Mouse (Mus musculus): Measurements from ENCODE around the gene Stub1. TPM values are rescaled to one million over a fixed set of nuclear protein-coding genes. Genes with fewer than 3 reads are reported as not detected.
A peak's percentile ranks its signal among the peaks of the same experiment; 100 is the strongest.
"Not testable (repeated sequence)": the region's sequence is repeated elsewhere in the genome, so short reads cannot be mapped to it uniquely, and the experiment has no call there.

Gene Stub1
- polyA plus RNA-seq, 1 experiment from 2014 or later = 290 TPM

DNA sequence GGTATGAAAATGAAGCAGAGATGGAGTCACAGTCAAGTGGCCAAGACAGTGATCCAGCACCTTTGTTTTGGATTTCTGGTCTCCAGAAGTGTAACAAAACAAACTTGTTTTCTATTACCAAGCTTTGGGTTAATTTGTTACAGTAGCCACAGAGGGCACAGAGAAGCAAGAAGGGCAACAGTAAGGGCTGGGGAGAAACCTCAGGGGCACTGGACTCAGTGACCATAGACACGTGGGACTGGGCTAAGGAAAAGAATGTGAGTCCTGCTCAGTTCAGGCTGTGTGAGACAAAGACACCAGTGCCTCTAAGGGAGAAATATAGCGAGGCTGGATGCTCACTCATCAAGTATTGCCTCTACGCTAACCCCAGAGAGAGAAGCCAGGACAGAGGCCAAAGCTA lies 39.5 kb upstream of the Stub1 start:
- Histone ChIP-seq H3K4me3 (ENCODE audit: low read depth, low read length) (no peak overlapping the region), H3K27me3 (ENCODE audit: control insufficient read depth, insufficient read depth, low read length) (0 out of 2 replicates have a peak, but pooled peaks cover 2% of the 10 kb centered on the region), H3K4me1 (replicated peaks; ENCODE audit: control insufficient read depth, insufficient read depth, low read length) (peaks cover 10% of the 10 kb centered on the region), H3K9ac (ENCODE audit: low read depth, low read length) (no peak overlapping the region), H3K27ac (ENCODE audit: low read depth, low read length) (no peak overlapping the region), H3K36me3 (ENCODE audit: control insufficient read depth, insufficient read depth, low read length) (no peaks in the 10 kb centered on the region), H3K9me3 (ENCODE audit: control insufficient read depth, low read length) (no peaks in the 10 kb centered on the region), H3K4me2 (replicated peaks; ENCODE audit: low read depth, low read length) (no peak overlapping the region)
- ATAC-seq (ENCODE audit: low FRiP score) (no peak), DNase-seq (ENCODE audit: low spot score) (no peak)
- WGBS = 77% methylated on average over 3 of the region's 3 CpGs

DNA sequence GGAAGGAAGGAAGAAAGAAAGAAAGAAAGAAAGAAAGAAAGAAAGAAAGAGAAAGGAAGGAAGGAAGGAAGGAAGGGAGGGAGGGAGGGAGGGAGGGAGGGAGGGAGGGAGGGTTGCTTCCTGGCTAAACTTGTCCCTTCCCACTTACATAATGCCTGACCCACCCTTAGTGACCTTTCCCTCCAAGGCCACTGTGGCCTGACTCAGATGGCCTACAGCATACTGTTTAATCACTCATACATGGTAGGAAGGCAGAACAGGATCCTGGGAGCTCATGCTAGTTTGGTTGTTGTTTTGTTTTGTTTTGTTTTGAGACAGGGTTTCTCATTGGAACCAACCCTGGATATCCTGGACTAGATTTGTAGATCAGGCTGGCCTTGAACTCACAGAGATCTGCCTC lies 38.4 kb upstream of the Stub1 start:
- not testable (repeated sequence) for ATAC-seq (ENCODE audit: low FRiP score); H3K27ac ChIP-seq (ENCODE audit: low read depth, low read length); DNase-seq (ENCODE audit: low spot score); H3K4me3 ChIP-seq (ENCODE audit: low read depth, low read length); H3K36me3 ChIP-seq (ENCODE audit: control insufficient read depth, insufficient read depth, low read length); H3K4me2 ChIP-seq (replicated peaks; ENCODE audit: low read depth, low read length); H3K9me3 ChIP-seq (ENCODE audit: control insufficient read depth, low read length); H3K9ac ChIP-seq (ENCODE audit: low read depth, low read length); H3K27me3 ChIP-seq (ENCODE audit: control insufficient read depth, insufficient read depth, low read length)
- H3K4me1 ChIP-seq (replicated peaks; ENCODE audit: control insufficient read depth, insufficient read depth, low read length) = peaks cover 12% of the 10 kb centered on the region

DNA sequence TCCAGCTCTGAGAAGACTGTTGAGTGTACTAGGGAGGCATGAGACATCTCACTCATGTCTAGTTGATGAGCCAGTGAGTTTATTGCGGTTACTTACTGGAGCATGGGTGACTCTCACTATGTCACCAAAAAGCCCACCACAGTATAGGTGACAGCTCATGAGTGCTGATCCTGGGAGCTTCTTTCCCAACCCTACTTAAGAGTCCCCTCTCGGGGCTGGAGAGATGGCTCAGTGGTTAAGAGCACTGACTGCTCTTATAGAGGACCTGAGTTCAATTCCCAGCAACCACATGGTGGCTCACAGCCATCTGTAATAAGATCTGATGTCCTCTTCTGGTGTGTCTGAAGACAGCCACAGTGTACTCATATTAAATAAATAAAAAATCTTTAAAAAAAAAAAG lies 36.8 kb upstream of the Stub1 start:
- no peak for DNase-seq (ENCODE audit: low spot score)
- H3K9ac ChIP-seq (ENCODE audit: low read depth, low read length) = no peak overlapping the region
- H3K36me3 ChIP-seq (ENCODE audit: control insufficient read depth, insufficient read depth, low read length) = no peaks in the 10 kb centered on the region
- H3K9me3 ChIP-seq (ENCODE audit: control insufficient read depth, low read length) = no peaks in the 10 kb centered on the region
- H3K4me3 ChIP-seq (ENCODE audit: low read depth, low read length) = no peak overlapping the region
- H3K4me2 ChIP-seq (replicated peaks; ENCODE audit: low read depth, low read length) = no peak overlapping the region
- WGBS = 76% methylated on average over 2 of the region's 2 CpGs
- ATAC-seq (ENCODE audit: low FRiP score) = no peak
- peaks cover 8% of the 10 kb centered on the region for H3K4me1 ChIP-seq (replicated peaks; ENCODE audit: control insufficient read depth, insufficient read depth, low read length)
- H3K27ac ChIP-seq (ENCODE audit: low read depth, low read length) = no peak overlapping the region
- 0 out of 2 replicates have a peak, but pooled peaks cover 2% of the 10 kb centered on the region for H3K27me3 ChIP-seq (ENCODE audit: control insufficient read depth, insufficient read depth, low read length)

DNA sequence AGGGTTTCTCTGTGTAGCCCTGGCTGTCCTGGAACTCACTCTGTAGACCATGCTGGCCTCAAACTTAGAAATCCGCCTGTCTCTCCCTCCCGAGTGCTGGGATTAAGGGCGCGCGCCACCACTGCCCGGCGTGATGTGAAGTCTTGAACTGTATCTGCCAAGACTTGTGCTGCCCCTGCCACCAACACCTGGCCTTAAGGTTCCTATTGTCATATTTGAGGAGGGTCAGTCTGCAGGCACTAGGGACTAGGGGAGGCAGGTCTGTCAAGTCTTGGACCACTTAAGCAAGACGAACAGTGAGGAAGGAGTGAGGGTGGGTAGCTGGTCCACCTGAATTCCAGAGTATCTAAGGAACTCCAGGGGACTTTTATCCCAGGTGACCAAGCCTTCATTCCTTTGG lies 36.3 kb upstream of the Stub1 start:
- 87% methylated on average over 8 of the region's 8 CpGs for WGBS
- H3K27ac ChIP-seq (ENCODE audit: low read depth, low read length) = no peak overlapping the region
- no peak overlapping the region for H3K9ac ChIP-seq (ENCODE audit: low read depth, low read length)
- H3K9me3 ChIP-seq (ENCODE audit: control insufficient read depth, low read length) = no peaks in the 10 kb centered on the region
- DNase-seq (ENCODE audit: low spot score) (no peak), ATAC-seq (ENCODE audit: low FRiP score) (no peak)
- 0 out of 2 replicates have a peak, but pooled peaks cover 2% of the 10 kb centered on the region for H3K27me3 ChIP-seq (ENCODE audit: control insufficient read depth, insufficient read depth, low read length)
- no peaks in the 10 kb centered on the region for H3K36me3 ChIP-seq (ENCODE audit: control insufficient read depth, insufficient read depth, low read length)
- H3K4me3 ChIP-seq (ENCODE audit: low read depth, low read length) = no peak overlapping the region
- H3K4me2 ChIP-seq (replicated peaks; ENCODE audit: low read depth, low read length) = no peak overlapping the region
- peaks cover 8% of the 10 kb centered on the region for H3K4me1 ChIP-seq (replicated peaks; ENCODE audit: control insufficient read depth, insufficient read depth, low read length)

DNA sequence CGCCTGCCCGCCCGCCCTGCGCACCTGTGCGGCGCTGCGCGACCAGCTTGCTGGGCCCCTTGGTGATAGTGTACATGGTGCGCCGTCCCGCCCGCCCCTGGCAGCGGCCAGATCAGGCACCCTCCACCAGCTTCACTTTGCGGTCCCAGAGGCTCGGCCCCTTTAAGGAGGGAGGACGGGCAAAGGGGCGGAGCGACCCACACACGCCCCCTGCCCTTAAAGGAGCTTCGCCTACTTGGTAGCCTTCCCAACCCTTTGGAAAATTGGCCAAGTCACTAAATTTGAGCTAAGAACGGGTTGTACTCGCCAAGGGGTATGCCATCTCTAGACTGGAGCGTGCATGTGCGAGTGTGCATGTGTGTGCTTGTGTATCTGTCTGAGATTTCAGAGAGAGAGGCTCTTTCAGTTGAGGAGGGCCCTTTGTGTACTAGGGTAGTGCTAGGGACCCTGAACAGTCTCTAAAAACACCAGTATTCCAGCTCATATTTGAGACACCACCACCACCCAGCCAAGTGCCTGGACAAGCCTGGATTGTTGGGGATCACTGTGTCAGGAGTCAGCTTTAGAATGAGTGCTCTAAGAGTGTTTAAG lies 35.5 kb upstream of the Stub1 start, which contains the start of gene Mcrip2:
Mcrip2 (minus strand) TSS at position 164 of the 591 bp plus-strand sequence.
- peak within 1 kb of the TSS; percentile 25; the same call in 1 of the 2 replicates for H3K27ac ChIP-seq (ENCODE audit: low read depth, low read length)
- ATAC-seq (ENCODE audit: low FRiP score) = peak; percentile 82
- 0% methylated on average over 22 of the region's 24 CpGs for WGBS

DNA sequence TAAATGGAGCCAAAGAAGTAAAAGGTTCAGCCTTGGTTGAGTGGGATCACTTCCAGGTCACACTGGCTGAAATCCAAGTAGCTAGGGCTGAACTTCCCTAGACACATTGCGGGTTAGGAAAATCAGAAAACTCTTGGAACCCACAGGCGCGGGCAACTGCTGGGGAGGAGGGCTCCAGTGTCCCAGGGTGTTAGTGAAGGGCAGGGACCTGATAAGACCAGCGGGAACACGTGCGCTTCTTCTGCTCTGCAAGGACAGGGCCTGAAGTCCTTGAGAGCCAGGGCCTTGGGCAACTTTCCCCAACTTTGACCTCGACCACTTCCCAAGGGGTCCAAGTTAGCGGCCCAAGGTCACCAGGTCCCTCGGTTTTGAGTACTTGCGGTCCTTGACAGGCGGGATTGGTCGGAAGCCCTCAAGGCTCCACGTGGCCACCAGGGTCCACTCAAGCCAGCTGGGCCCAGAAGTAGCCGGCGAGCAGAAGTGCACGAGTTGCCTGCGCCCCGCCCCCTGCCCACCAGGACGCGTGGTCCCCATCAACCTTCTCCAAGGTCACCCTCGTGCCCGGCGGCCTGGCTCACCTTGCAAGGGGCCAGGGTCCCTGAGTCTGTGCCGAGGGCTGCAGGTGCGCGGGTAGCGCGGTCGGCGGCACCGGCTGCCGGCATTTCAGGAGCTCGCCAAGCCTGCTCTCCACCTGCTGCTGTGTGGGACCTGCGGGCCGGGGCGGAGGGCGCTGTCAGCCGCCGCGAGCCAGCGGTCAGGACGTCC lies 34.8 kb upstream of the Stub1 start:
- peak overlapping the region; percentile 99 for H3K4me2 ChIP-seq (replicated peaks; ENCODE audit: low read depth, low read length)
- DNase-seq (ENCODE audit: low spot score) = no peak
- no peak overlapping the region for H3K27ac ChIP-seq (ENCODE audit: low read depth, low read length)
- H3K9me3 ChIP-seq (ENCODE audit: control insufficient read depth, low read length) = no peaks in the 10 kb centered on the region
- peak; percentile 52 for ATAC-seq (ENCODE audit: low FRiP score)
- WGBS = 1% methylated on average over 38 of the region's 42 CpGs
- H3K27me3 ChIP-seq (ENCODE audit: control insufficient read depth, insufficient read depth, low read length) = 0 out of 2 replicates have a peak, but pooled peaks cover 2% of the 10 kb centered on the region
- H3K4me3 ChIP-seq (ENCODE audit: low read depth, low read length) = peak overlapping the region; percentile 82
- no peaks in the 10 kb centered on the region for H3K36me3 ChIP-seq (ENCODE audit: control insufficient read depth, insufficient read depth, low read length)
- H3K4me1 ChIP-seq (replicated peaks; ENCODE audit: control insufficient read depth, insufficient read depth, low read length) = peaks cover 8% of the 10 kb centered on the region
- peak overlapping the region; percentile 70 for H3K9ac ChIP-seq (ENCODE audit: low read depth, low read length)

More for the DNA sequence above, 35.5 kb upstream of the Stub1 start, which contains the start of gene Mcrip2:
- DNase-seq (ENCODE audit: low spot score) = peak; percentile 85
- Histone ChIP-seq H3K27me3 (ENCODE audit: control insufficient read depth, insufficient read depth, low read length) (0 out of 2 replicates have a peak, but pooled peaks cover 2% of the 10 kb centered on the region), H3K4me3 (ENCODE audit: low read depth, low read length) (peak within 1 kb of the TSS; percentile 82), H3K9ac (ENCODE audit: low read depth, low read length) (peak within 1 kb of the TSS; percentile 70), H3K4me2 (replicated peaks; ENCODE audit: low read depth, low read length) (peak within 1 kb of the TSS; percentile 99), H3K9me3 (ENCODE audit: control insufficient read depth, low read length) (no peaks in the 10 kb centered on the region), H3K36me3 (ENCODE audit: control insufficient read depth, insufficient read depth, low read length) (no peaks in the 10 kb centered on the region), H3K4me1 (replicated peaks; ENCODE audit: control insufficient read depth, insufficient read depth, low read length) (peaks cover 8% of the 10 kb centered on the region)

DNA sequence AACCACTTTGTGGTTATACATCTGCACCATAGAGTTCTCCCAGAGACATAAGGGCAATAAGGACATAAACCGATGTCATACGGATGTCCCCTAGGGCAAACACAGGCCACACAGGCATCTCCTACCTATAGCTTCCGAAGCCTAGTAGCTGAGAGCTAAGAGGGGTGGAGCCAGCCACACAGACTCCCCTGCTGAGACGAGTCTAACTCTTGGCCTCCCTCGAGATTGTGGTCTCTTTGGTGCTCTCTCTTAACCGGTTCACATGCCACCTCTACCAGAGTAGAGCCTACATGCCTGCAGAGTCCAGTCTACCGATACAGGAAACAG lies 34.3 kb upstream of the Stub1 start:
- 22% methylated on average over 7 of the region's 7 CpGs for WGBS
- peak overlapping the region; percentile 82; the same call in 1 of the 2 replicates for H3K4me3 ChIP-seq (ENCODE audit: low read depth, low read length)
- 0 out of 2 replicates have a peak, but pooled peaks cover 2% of the 10 kb centered on the region for H3K27me3 ChIP-seq (ENCODE audit: control insufficient read depth, insufficient read depth, low read length)
- ATAC-seq (ENCODE audit: low FRiP score) (no peak), DNase-seq (ENCODE audit: low spot score) (no peak)
- H3K27ac ChIP-seq (ENCODE audit: low read depth, low read length) = no peak overlapping the region; the same call in 1 of the 2 replicates
- H3K36me3 ChIP-seq (ENCODE audit: control insufficient read depth, insufficient read depth, low read length) = no peaks in the 10 kb centered on the region
- H3K4me1 ChIP-seq (replicated peaks; ENCODE audit: control insufficient read depth, insufficient read depth, low read length) = peaks cover 8% of the 10 kb centered on the region
- no peaks in the 10 kb centered on the region for H3K9me3 ChIP-seq (ENCODE audit: control insufficient read depth, low read length)
- peak overlapping the region; percentile 99 for H3K4me2 ChIP-seq (replicated peaks; ENCODE audit: low read depth, low read length)
- no peak overlapping the region for H3K9ac ChIP-seq (ENCODE audit: low read depth, low read length)

DNA sequence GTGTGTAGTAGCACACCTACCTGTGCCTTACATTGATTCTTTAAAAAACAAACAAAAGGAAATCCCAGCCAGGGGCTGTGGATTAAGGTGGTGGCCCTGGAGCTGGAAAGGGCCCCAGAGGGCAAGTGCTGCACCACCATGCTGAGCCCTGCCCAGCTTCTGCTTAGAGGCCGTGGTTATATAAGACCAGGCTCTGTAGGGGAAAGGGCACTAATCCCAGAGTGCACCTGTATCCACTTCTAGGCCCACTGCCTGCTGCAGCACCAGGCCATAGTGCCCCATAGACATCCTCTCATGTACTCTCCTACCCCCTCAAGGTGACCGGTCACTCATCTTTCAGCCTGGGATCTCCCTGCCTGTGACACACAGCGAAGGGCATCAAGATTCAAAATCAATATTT lies 33.0 kb upstream of the Stub1 start:
- 91% methylated on average over 3 of the region's 3 CpGs for WGBS
- Histone ChIP-seq H3K27me3 (ENCODE audit: control insufficient read depth, insufficient read depth, low read length) (0 out of 2 replicates have a peak, but pooled peaks cover 2% of the 10 kb centered on the region), H3K27ac (ENCODE audit: low read depth, low read length) (no peak overlapping the region), H3K4me1 (replicated peaks; ENCODE audit: control insufficient read depth, insufficient read depth, low read length) (peaks cover 8% of the 10 kb centered on the region), H3K9ac (ENCODE audit: low read depth, low read length) (no peak overlapping the region), H3K36me3 (ENCODE audit: control insufficient read depth, insufficient read depth, low read length) (no peaks in the 10 kb centered on the region), H3K4me2 (replicated peaks; ENCODE audit: low read depth, low read length) (no peak overlapping the region), H3K9me3 (ENCODE audit: control insufficient read depth, low read length) (no peaks in the 10 kb centered on the region), H3K4me3 (ENCODE audit: low read depth, low read length) (no peak overlapping the region)
- DNase-seq (ENCODE audit: low spot score) = no peak
- ATAC-seq (ENCODE audit: low FRiP score) = no peak
